Mouse (Mus musculus): ENCODE data around the gene Slco3a1.

GRCm38 (mm10) chr7:74330858-74331726 lies 223.5 kb downstream of the Slco3a1 start:
- no peak for TF ChIP-seq EP300 (IDR thresholded peaks at IDR 0.05; ENCODE audit: low read depth)
- TF ChIP-seq CTCF (IDR thresholded peaks at IDR 0.05; ENCODE audit: low read depth): no peak
